In genomic region chr5:112565489-112565888, GRCm38 (mm10) we compare ENCODE assay signal across 15 mouse cellular contexts. TPM values are rescaled to one million over a fixed set of nuclear protein-coding genes. Genes with fewer than 3 reads are reported as not detected.
"Had no signal": no experiment of that assay in that cellular context is flagged by ENCODE, and none has a peak within 500 bp of the region (broad histone marks: within the 10 kb centered on the region; RNA-seq: fewer than 3 reads in every experiment).

No protein-coding gene starts in this region.

- H3K4me2 ChIP-seq: limb, embryonic 12.5 days; liver, embryonic 13.5 days; lung, embryonic 15.5 days; midbrain, embryonic 11.5 days; stomach, embryonic 15.5 days had no signal

- DNase-seq: kidney, adult 8-10 months; liver; liver, embryonic 13.5 days; liver, postnatal 0 days; lung, postnatal 14 days; right cerebral cortex, postnatal 14 days; thymus, adult 2 months; thymus, postnatal 25 days had no signal

- H3K36me3 ChIP-seq: limb, embryonic 12.5 days; liver, embryonic 13.5 days; lung, embryonic 15.5 days; stomach, embryonic 15.5 days had no signal

- H3K27ac ChIP-seq: layer of hippocampus, adult 2 months; limb, embryonic 12.5 days; liver, embryonic 13.5 days; lung, embryonic 15.5 days; macrophage; stomach, embryonic 15.5 days had no signal

- H3K27me3 ChIP-seq: liver, embryonic 13.5 days had no signal

- H3K4me3 ChIP-seq: layer of hippocampus, adult 2 months; limb, embryonic 12.5 days; liver, embryonic 13.5 days; lung, embryonic 15.5 days; megakaryocyte, embryonic 14.5 days; stomach, embryonic 15.5 days had no signal

- ATAC-seq: liver, postnatal 0 days had no signal

- H3K4me1 ChIP-seq: liver, embryonic 13.5 days; lung, embryonic 15.5 days; stomach, embryonic 15.5 days had no signal

- H3K9me3 ChIP-seq: limb, embryonic 12.5 days; liver, embryonic 13.5 days; lung, embryonic 15.5 days; stomach, embryonic 15.5 days had no signal

- H3K9ac ChIP-seq: limb, embryonic 12.5 days; liver, embryonic 13.5 days; liver, postnatal 0 days; lung, embryonic 15.5 days; stomach, embryonic 15.5 days had no signal

RNA-seq across cellular contexts. Expression of gene Sez6l, which starts 11.5 kb away (rescaled TPM):
- polyA plus RNA-seq: liver, postnatal 0 days; macrophage had no signal
